Mouse (Mus musculus) limb, embryonic 10.5 days (tissue): ENCODE measurements around the gene Morn3. TPM values are rescaled to one million over a fixed set of nuclear protein-coding genes. Genes with fewer than 3 reads are reported as not detected.

ENCODE experiments used
- DNase-seq: peaks from one replicate; pipeline ENCODE4 v3.0.0-alpha.2; 2017; ENCODE audit warnings: low spot score
- H3K27ac ChIP-seq: fragments of 300-500 bp; sonication (generic); 2 replicates; pipeline ENCODE4 v1.5.1; 2016; ENCODE audit warnings: mild to moderate bottlenecking
- H3K27me3 ChIP-seq: fragments of 300-500 bp; sonication (generic); 2 replicates; pipeline ENCODE4 v1.6.1; 2016; ENCODE audit warnings: low read depth, mild to moderate bottlenecking; ENCODE audit not compliant: poor library complexity, severe bottlenecking
- H3K36me3 ChIP-seq: fragments of 300-500 bp; sonication (generic); 2 replicates; pipeline ENCODE4 v1.6.1; 2016; ENCODE audit warnings: mild to moderate bottlenecking, moderate library complexity
- H3K4me1 ChIP-seq: fragments of 300-500 bp; sonication (generic); 2 replicates; pipeline ENCODE4 v1.6.1; 2016
- H3K4me3 ChIP-seq: fragments of 300-500 bp; sonication (generic); 2 replicates; pipeline ENCODE4 v1.5.1; 2016; ENCODE audit warnings: mild to moderate bottlenecking, moderate library complexity
- H3K9me3 ChIP-seq: fragments of 300-500 bp; sonication (generic); replicated peaks from 2 replicates; pipeline ENCODE4 v1.6.1; 2016; ENCODE audit warnings: mild to moderate bottlenecking
- WGBS: fragments of 180-500 bp; shearing (Covaris S2); methylation state at CpG from one replicate; pipeline ENCODE4 v1.1.7; 2016; 5-methylcytosine and 5-hydroxymethylcytosine counted together
- polyA plus RNA-seq: library from polyadenylated mRNA; unstranded; fragments of >200 nt; fragmentation: Nextera tagmentation; extraction: Ambion mirVana; gene quantifications from 2 replicates; pipeline ENCODE4 v1.2.1, GENCODE M21; 2016

The Morn3 gene
- polyA plus RNA-seq, 1 experiment from 2014 or later, result not detected

GRCm38 (mm10) chr5:123057366-123058250 lies 10.8 kb upstream of the Morn3 start:
- WGBS, result 8% methylated on average over 48 of the region's 48 CpGs
- H3K4me1 ChIP-seq, result peaks cover 26% of the 10 kb centered on the region
- H3K27ac ChIP-seq, result peak overlapping the region; percentile 86
- H3K9me3 ChIP-seq, result no peaks in the 10 kb centered on the region
- no peaks in the 10 kb centered on the region for H3K27me3 ChIP-seq
- DNase-seq, result peak; percentile 99
- peak overlapping the region; percentile 54 for H3K4me3 ChIP-seq
- H3K36me3 ChIP-seq, result no peaks in the 10 kb centered on the region

GRCm38 (mm10) chr5:123051736-123052135 lies 4.9 kb upstream of the Morn3 start:
- Histone ChIP-seq H3K9me3 (no peaks in the 10 kb centered on the region), H3K27me3 (no peaks in the 10 kb centered on the region), H3K4me3 (no peak overlapping the region), H3K4me1 (peaks cover 16% of the 10 kb centered on the region), H3K36me3 (no peaks in the 10 kb centered on the region), H3K27ac (no peak overlapping the region)
- WGBS, result 78% methylated on average over 5 of the region's 5 CpGs
- DNase-seq, result no peak

- DNase-seq, result no peak
- 89% methylated on average over 9 of the region's 9 CpGs for WGBS
- H3K27me3 ChIP-seq, result no peaks in the 10 kb centered on the region
- no peak overlapping the region for H3K27ac ChIP-seq
- peaks cover 22% of the 10 kb centered on the region for H3K4me1 ChIP-seq
- H3K9me3 ChIP-seq, result no peaks in the 10 kb centered on the region
- H3K4me3 ChIP-seq, result no peak overlapping the region
- no peaks in the 10 kb centered on the region for H3K36me3 ChIP-seq
Measured at GRCm38 (mm10) chr5:123050918-123051317, 4.1 kb upstream of the Morn3 start.

- no peaks in the 10 kb centered on the region for H3K9me3 ChIP-seq
Measured at GRCm38 (mm10) chr5:123049271-123049670, 2.5 kb upstream of the Morn3 start.

GRCm38 (mm10) chr5:123045561-123046295 lies 1.1 kb downstream of the Morn3 start:
- no peaks in the 10 kb centered on the region for H3K36me3 ChIP-seq
- 35% methylated on average over 9 of the region's 9 CpGs for WGBS
- no peaks in the 10 kb centered on the region for H3K27me3 ChIP-seq
- H3K4me1 ChIP-seq, result peaks cover 21% of the 10 kb centered on the region
- no peaks in the 10 kb centered on the region for H3K9me3 ChIP-seq
- no peak overlapping the region for H3K4me3 ChIP-seq
- no peak overlapping the region; the same call in 1 of the 2 replicates for H3K27ac ChIP-seq
- peak; percentile 65 for DNase-seq

More at GRCm38 (mm10) chr5:123049271-123049670, 2.5 kb upstream of the Morn3 start:
- no peaks in the 10 kb centered on the region for H3K27me3 ChIP-seq
- H3K4me3 ChIP-seq, result peak overlapping the region; percentile 39
- DNase-seq, result peak; percentile 69
- WGBS, result 4% methylated on average over 12 of the region's 12 CpGs
- no peaks in the 10 kb centered on the region for H3K36me3 ChIP-seq
- peak overlapping the region; percentile 82 for H3K27ac ChIP-seq
- peaks cover 18% of the 10 kb centered on the region for H3K4me1 ChIP-seq

GRCm38 (mm10) chr5:123043856-123044255 lies 3.0 kb downstream of the Morn3 start:
- Histone ChIP-seq H3K27ac (no peak overlapping the region), H3K27me3 (no peaks in the 10 kb centered on the region), H3K4me1 (peaks cover 25% of the 10 kb centered on the region), H3K4me3 (no peak overlapping the region), H3K9me3 (no peaks in the 10 kb centered on the region), H3K36me3 (no peaks in the 10 kb centered on the region)
- WGBS, result 24% methylated on average over 7 of the region's 7 CpGs
- DNase-seq, result peak; percentile 58

- H3K4me1 ChIP-seq, result peaks cover 18% of the 10 kb centered on the region
- WGBS, result 68% methylated on average over 7 of the region's 7 CpGs
- H3K27me3 ChIP-seq, result no peaks in the 10 kb centered on the region
- no peaks in the 10 kb centered on the region for H3K9me3 ChIP-seq
- DNase-seq, result no peak
- H3K27ac ChIP-seq, result peak overlapping the region; percentile 61
- H3K4me3 ChIP-seq, result no peak overlapping the region
- no peaks in the 10 kb centered on the region for H3K36me3 ChIP-seq
Measured at GRCm38 (mm10) chr5:123040796-123041195, 6.0 kb downstream of the Morn3 start.

- Histone ChIP-seq H3K4me3 (peak overlapping the region; percentile 49), H3K4me1 (peaks cover 20% of the 10 kb centered on the region), H3K27ac (peak overlapping the region; percentile 44; the same call in 1 of the 2 replicates), H3K36me3 (no peaks in the 10 kb centered on the region), H3K9me3 (no peaks in the 10 kb centered on the region), H3K27me3 (no peaks in the 10 kb centered on the region)
- WGBS, result 4% methylated on average over 25 of the region's 25 CpGs
- DNase-seq, result peak; percentile 78
Measured at GRCm38 (mm10) chr5:123039120-123039752, 7.6 kb downstream of the Morn3 start.

GRCm38 (mm10) chr5:123038115-123038514 lies 8.7 kb downstream of the Morn3 start:
- DNase-seq, result no peak
- Histone ChIP-seq H3K27me3 (no peaks in the 10 kb centered on the region), H3K4me3 (no peak overlapping the region), H3K27ac (no peak overlapping the region), H3K9me3 (no peaks in the 10 kb centered on the region), H3K36me3 (no peaks in the 10 kb centered on the region), H3K4me1 (peaks cover 20% of the 10 kb centered on the region)
- WGBS, result 88% methylated on average over 5 of the region's 5 CpGs

- no peak overlapping the region for H3K27ac ChIP-seq
- peaks cover 15% of the 10 kb centered on the region for H3K4me1 ChIP-seq
- 38% methylated on average over 6 of the region's 6 CpGs for WGBS
- peaks cover 19% of the 10 kb centered on the region for H3K36me3 ChIP-seq
- no peak overlapping the region for H3K4me3 ChIP-seq
- no peaks in the 10 kb centered on the region for H3K27me3 ChIP-seq
- no peak for DNase-seq
- H3K9me3 ChIP-seq, result no peaks in the 10 kb centered on the region
Measured at GRCm38 (mm10) chr5:123035564-123035963, 11.3 kb downstream of the Morn3 start.

- Histone ChIP-seq H3K4me1 (peaks cover 14% of the 10 kb centered on the region), H3K9me3 (no peaks in the 10 kb centered on the region), H3K27me3 (no peaks in the 10 kb centered on the region), H3K4me3 (no peak overlapping the region), H3K36me3 (peaks cover 24% of the 10 kb centered on the region), H3K27ac (no peak overlapping the region)
- 91% methylated on average over 4 of the region's 4 CpGs for WGBS
- DNase-seq, result no peak
Measured at GRCm38 (mm10) chr5:123035089-123035488, 11.7 kb downstream of the Morn3 start.

- no peaks in the 10 kb centered on the region for H3K9me3 ChIP-seq
- H3K4me3 ChIP-seq, result no peak overlapping the region
- H3K27ac ChIP-seq, result no peak overlapping the region
- peaks cover 38% of the 10 kb centered on the region for H3K36me3 ChIP-seq
- peaks cover 3% of the 10 kb centered on the region; the same call in 1 of the 2 replicates for H3K4me1 ChIP-seq
- H3K27me3 ChIP-seq, result no peaks in the 10 kb centered on the region
- WGBS, result 83% methylated on average over 7 of the region's 7 CpGs
- DNase-seq, result no peak
Measured at GRCm38 (mm10) chr5:123033646-123034160, 13.1 kb downstream of the Morn3 start.
